Mouse (Mus musculus) lung, adult 2 months (tissue): ENCODE results near the gene Brs3. TPM values are rescaled to one million over a fixed set of nuclear protein-coding genes. Genes with fewer than 3 reads are reported as not detected.

Source experiments
- DNase-seq: peaks from one replicate; pipeline ENCODE4 v3.0.0; 2022
- H3K4me1 ChIP-seq: fragments of 200-500 bp; 2 replicates; pipeline ENCODE4 v1.6.1; 2011; ENCODE audit warnings: low read length; ENCODE audit not compliant: control insufficient read depth, insufficient read depth
- H3K4me3 ChIP-seq: fragments of 200-500 bp; replicated peaks from 2 replicates; pipeline ENCODE3; 2011; ENCODE audit warnings: low read depth, mild to moderate bottlenecking, control low read depth, low read length; ENCODE audit errors: extremely low read depth
- CTCF ChIP-seq: fragments of 200-500 bp; IDR thresholded peaks from 2 replicates; pipeline ENCODE4 v1.5.1; 2011; ENCODE audit warnings: mild to moderate bottlenecking, low read length, control low read depth; ENCODE audit not compliant: insufficient read depth
- POLR2A ChIP-seq: fragments of 200-500 bp; IDR thresholded peaks from 2 replicates; pipeline ENCODE4 v1.6.1; 2011; ENCODE audit warnings: low read depth, mild to moderate bottlenecking, control low read depth, low read length, borderline replicate concordance; ENCODE audit errors: extremely low read depth
- WGBS: fragments of 180-500 bp; shearing (Covaris S2); methylation state at CpG from one replicate; pipeline ENCODE4 v1.1.7; 2018; 5-methylcytosine and 5-hydroxymethylcytosine counted together
- polyA plus RNA-seq: library from polyadenylated mRNA; depleted of rRNA; stranded (reverse); fragments of >200 nt; gene quantifications from 2 replicates; pipeline ENCODE4 v1.2.3, GENCODE M21; 2012; rRNA removed

Gene Brs3
- polyA plus RNA-seq, result not detected in 2 replicates

GRCm38 (mm10) chrX:57042774-57043173, at the start of gene Brs3:
Brs3 (plus strand) TSS chrX:57043074.
- no peak for TF ChIP-seq POLR2A
- no peak for TF ChIP-seq CTCF
- DNase-seq, result no peak
- WGBS, result 82% methylated on average over 5 of the region's 5 CpGs
- Histone ChIP-seq H3K4me3 (no peak within 1 kb of the TSS), H3K4me1 (no peaks in the 10 kb centered on the region)

GRCm38 (mm10) chrX:57012891-57013290, 30.0 kb upstream of the Brs3 start:
- no peaks in the 10 kb centered on the region for H3K4me1 ChIP-seq
- no peak for TF ChIP-seq POLR2A
- TF ChIP-seq CTCF, result no peak
- WGBS, result 71% methylated on average over 2 of the region's 2 CpGs
- H3K4me3 ChIP-seq, result no peak overlapping the region
- DNase-seq, result no peak

- WGBS, result 82% methylated on average over 6 of the region's 6 CpGs
- H3K4me1 ChIP-seq, result no peaks in the 10 kb centered on the region
- TF ChIP-seq POLR2A, result no peak
- TF ChIP-seq CTCF, result no peak
These were observed 995 bp downstream of the Brs3 start for GRCm38 (mm10) chrX:57043869-57044268.

GRCm38 (mm10) chrX:57052848-57053173, 9.9 kb downstream of the Brs3 start:
- DNase-seq, result no peak

More at GRCm38 (mm10) chrX:57043869-57044268, 995 bp downstream of the Brs3 start:
- no peak for DNase-seq
- no peak overlapping the region for H3K4me3 ChIP-seq

GRCm38 (mm10) chrX:57053174-57053992, 10.5 kb downstream of the Brs3 start, which contains the start of gene Htatsf1:
Htatsf1 (plus strand) TSS chrX:57053583.
- H3K4me1 ChIP-seq, result no peaks in the 10 kb centered on the region
- TF ChIP-seq POLR2A (peak; percentile 25; the same call in 1 of the 2 replicates), CTCF (no peak)
- peak; percentile 85 for DNase-seq
- H3K4me3 ChIP-seq, result peak within 1 kb of the TSS; percentile 85
- WGBS, result 28% methylated on average over 82 of the region's 85 CpGs

More at GRCm38 (mm10) chrX:57052848-57053173, 9.9 kb downstream of the Brs3 start:
- H3K4me3 ChIP-seq, result peak overlapping the region; percentile 85
- no peaks in the 10 kb centered on the region for H3K4me1 ChIP-seq
- WGBS, result 30% methylated on average over 4 of the region's 4 CpGs
- TF ChIP-seq CTCF, result no peak
- TF ChIP-seq POLR2A, result no peak

- Histone ChIP-seq H3K4me1 (no peaks in the 10 kb centered on the region), H3K4me3 (peak overlapping the region; percentile 80)
- TF ChIP-seq POLR2A (no peak), CTCF (no peak)
- 35% methylated on average over 11 of the region's 11 CpGs for WGBS
- DNase-seq, result no peak
These were observed 11.1 kb downstream of the Brs3 start for GRCm38 (mm10) chrX:57053993-57054385.

GRCm38 (mm10) chrX:57081496-57081895, 38.6 kb downstream of the Brs3 start:
- no peak for TF ChIP-seq CTCF
- TF ChIP-seq POLR2A, result no peak
- Histone ChIP-seq H3K4me1 (no peaks in the 10 kb centered on the region; the same call in 1 of the 2 replicates), H3K4me3 (no peak overlapping the region)
- DNase-seq, result no peak
- WGBS, result 60% methylated on average over 5 of the region's 5 CpGs

GRCm38 (mm10) chrX:57087806-57088205, 44.9 kb downstream of the Brs3 start, which contains the start of gene Vgll1:
Vgll1 (plus strand) TSS chrX:57088106.
- no peak for DNase-seq
- WGBS, result 66% methylated on average over 4 of the region's 4 CpGs
- H3K4me3 ChIP-seq, result no peak within 1 kb of the TSS
- TF ChIP-seq CTCF (no peak), POLR2A (no peak)
- H3K4me1 ChIP-seq, result no peaks in the 10 kb centered on the region

Other genes starting within 250 kb of the Brs3 start
- gene Map7d3, start 220.7 kb upstream of the Brs3 start, polyA plus RNA-seq, result 0.09 and 0.19 TPM in 2 replicates
- gene Adgrg4, start 172.9 kb upstream of the Brs3 start, polyA plus RNA-seq, result not detected in 2 replicates
- gene Htatsf1, start 10.5 kb downstream of the Brs3 start, polyA plus RNA-seq, result 16.6 and 21.2 TPM in 2 replicates
- gene Vgll1, start 45.0 kb downstream of the Brs3 start, polyA plus RNA-seq, result not detected in 2 replicates
- 0.26 and 0.30 TPM in 2 replicates for gene Cd40lg, start 169.1 kb downstream of the Brs3 start, polyA plus RNA-seq